Mouse (Mus musculus): ENCODE results near the gene E2f4. TPM values are rescaled to one million over a fixed set of nuclear protein-coding genes. Genes with fewer than 3 reads are reported as not detected.

The E2f4 gene
- polyA plus RNA-seq, 1 experiment from 2014 or later = 187 TPM

DNA sequence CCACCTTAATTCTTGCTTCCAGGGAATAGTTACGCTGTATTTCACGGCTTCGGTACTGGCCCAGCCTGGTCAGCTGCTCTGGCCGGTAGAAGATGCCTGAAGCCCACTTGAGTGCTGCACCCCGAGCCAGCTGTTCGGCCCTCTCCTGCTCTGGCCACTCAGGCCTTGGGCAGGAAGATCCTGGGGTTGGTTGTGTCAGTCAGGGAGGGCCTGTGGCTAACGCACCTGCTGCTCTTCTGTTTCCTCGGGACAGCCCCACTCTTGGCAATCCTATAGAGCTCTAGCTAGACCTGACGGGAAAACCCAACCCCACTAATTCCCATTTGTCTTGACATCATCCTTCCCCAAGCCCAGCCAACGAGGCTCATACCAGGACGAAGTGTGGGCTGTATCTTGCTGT is 2.2 kb upstream of the E2f4 start:
- Histone ChIP-seq H3K27me3 (ENCODE audit: control insufficient read depth, insufficient read depth, low read depth, low read length) (peaks cover 6% of the 10 kb centered on the region), H3K27ac (ENCODE audit: low read length) (no peak overlapping the region), H3K9ac (ENCODE audit: low read depth, low read length) (no peak overlapping the region), H3K36me3 (ENCODE audit: control insufficient read depth, insufficient read depth) (peaks cover 6% of the 10 kb centered on the region), H3K4me1 (ENCODE audit: control insufficient read depth, low read depth, low read length) (peaks cover 23% of the 10 kb centered on the region), H3K4me3 (ENCODE audit: low read depth, low read length) (peak overlapping the region; percentile 0; the same call in 1 of the 2 replicates), H3K9me3 (replicated peaks; ENCODE audit: control insufficient read depth, low read length) (no peaks in the 10 kb centered on the region), H3K4me2 (ENCODE audit: low read depth, low read length) (no peak overlapping the region)
- no peak for ATAC-seq (ENCODE audit: low read depth)
- 60% methylated on average over 11 of the region's 11 CpGs for WGBS (ENCODE audit: insufficient replicate concordance)

DNA sequence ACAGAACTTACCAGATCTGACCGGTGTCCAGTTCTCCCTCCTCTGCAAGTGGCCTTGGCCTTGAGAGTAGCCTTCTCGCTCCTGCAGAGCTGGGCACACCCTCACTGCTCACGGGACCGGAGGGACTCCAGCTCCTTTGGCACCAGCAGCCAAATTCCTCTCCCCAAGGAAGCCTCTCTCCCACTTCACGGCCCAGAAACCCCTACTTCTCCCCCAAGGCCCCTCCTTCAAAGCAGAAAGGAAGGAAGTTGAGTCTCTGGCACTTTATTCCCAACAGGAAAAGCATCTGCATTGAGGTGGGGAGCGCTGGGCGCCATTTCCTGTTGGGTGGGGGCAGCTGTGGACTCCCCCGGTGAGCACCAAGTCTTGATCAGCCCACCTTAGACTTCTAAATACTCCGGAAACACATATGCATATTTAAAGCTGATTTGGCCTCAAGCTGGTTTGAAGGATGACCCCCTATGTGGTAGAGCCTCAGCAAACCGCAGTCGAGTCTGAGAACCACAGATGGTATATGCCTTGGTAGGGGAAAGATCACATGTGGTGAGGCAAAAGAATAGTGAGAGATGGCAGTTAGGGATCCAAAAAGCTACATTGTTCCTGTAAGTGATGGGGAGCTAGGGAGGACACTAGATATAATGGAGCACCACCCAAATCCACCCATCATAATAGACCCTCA is 1.4 kb upstream of the E2f4 start, which contains the start of gene Exoc3l:
Exoc3l (minus strand) TSS at position 207 of the 679 bp plus-strand sequence.
- Histone ChIP-seq H3K27me3 (ENCODE audit: control insufficient read depth, insufficient read depth, low read depth, low read length) (no peaks in the 10 kb centered on the region), H3K4me1 (ENCODE audit: control insufficient read depth, low read depth, low read length) (peaks cover 19% of the 10 kb centered on the region), H3K27ac (ENCODE audit: low read length) (peak within 1 kb of the TSS; percentile 86), H3K9me3 (replicated peaks; ENCODE audit: control insufficient read depth, low read length) (no peaks in the 10 kb centered on the region), H3K4me2 (ENCODE audit: low read depth, low read length) (peak within 1 kb of the TSS; percentile 80), H3K36me3 (ENCODE audit: control insufficient read depth, insufficient read depth) (peaks cover 13% of the 10 kb centered on the region), H3K4me3 (ENCODE audit: low read depth, low read length) (peak within 1 kb of the TSS; percentile 97), H3K9ac (ENCODE audit: low read depth, low read length) (peak within 1 kb of the TSS; percentile 98)
- 23% methylated on average over 11 of the region's 11 CpGs for WGBS (ENCODE audit: insufficient replicate concordance)
- ATAC-seq (ENCODE audit: low read depth) = no peak

DNA sequence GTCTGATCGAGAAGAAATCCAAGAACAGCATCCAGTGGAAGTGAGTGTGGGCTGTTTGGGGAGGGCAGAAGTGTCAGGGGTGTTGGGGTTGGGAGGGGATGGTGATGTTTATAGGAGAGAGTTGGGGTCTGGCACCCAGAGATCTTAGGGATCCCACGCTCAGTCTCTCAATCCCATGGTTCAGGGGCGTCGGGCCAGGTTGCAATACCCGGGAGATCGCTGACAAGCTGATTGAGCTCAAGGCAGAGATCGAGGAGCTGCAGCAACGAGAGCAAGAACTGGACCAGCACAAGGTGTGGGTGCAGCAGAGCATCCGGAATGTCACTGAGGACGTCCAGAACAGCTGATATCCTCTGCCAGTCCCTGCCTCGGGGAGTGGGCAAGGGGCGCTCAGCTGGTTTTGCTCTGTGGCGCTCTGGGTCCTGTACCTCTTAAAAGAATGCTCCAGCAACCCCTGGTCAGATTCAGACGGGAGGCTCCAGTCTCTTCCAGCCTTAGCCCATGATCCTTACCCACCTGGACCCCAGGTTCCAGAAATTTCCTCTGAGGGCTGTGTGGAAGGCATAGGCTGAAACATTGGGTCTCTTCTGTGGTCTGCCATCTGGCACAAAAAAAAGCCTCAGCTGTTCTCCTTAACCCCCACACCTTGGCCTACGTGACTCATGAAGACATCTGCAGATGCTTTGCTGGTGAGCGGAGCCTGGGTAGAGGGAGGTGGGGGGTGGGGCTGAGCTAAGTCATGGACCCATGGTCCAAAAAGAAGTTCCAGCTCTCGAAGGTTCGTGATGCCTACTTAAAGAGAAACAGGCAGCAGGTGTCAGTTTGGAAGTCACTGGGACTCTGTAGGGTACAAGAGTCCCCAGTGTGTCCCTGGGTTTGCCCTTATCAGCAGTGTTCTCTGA is 1.1 kb downstream of the E2f4 start:
- peak overlapping the region; percentile 80 for H3K4me2 ChIP-seq (ENCODE audit: low read depth, low read length)

DNA sequence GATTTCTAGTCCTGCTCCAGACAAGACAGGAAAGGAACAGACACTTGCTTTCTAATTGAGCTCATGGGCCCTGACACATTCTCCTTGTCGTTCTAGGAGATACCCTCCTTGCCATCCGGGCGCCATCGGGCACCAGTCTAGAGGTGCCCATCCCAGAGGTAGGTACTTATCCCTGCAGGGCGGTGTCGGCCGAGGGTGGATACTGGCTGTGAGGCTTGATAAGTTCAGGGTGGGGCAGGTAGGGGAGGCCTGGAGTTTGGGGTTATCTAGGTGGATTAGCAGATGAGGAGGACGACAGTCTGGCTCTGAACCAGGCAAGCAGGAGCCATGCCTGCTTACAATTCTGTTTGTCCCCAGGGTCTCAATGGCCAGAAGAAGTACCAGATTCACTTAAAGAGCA is 2.5 kb downstream of the E2f4 start:
- Histone ChIP-seq H3K27me3 (ENCODE audit: control insufficient read depth, insufficient read depth, low read depth, low read length) (no peaks in the 10 kb centered on the region), H3K4me3 (ENCODE audit: low read depth, low read length) (peak overlapping the region; percentile 97), H3K4me2 (ENCODE audit: low read depth, low read length) (peak overlapping the region; percentile 83), H3K36me3 (ENCODE audit: control insufficient read depth, insufficient read depth) (peaks cover 50% of the 10 kb centered on the region), H3K4me1 (ENCODE audit: control insufficient read depth, low read depth, low read length) (peaks cover 51% of the 10 kb centered on the region), H3K9ac (ENCODE audit: low read depth, low read length) (peak overlapping the region; percentile 98), H3K27ac (ENCODE audit: low read length) (peak overlapping the region; percentile 86), H3K9me3 (replicated peaks; ENCODE audit: control insufficient read depth, low read length) (no peaks in the 10 kb centered on the region)
- peak; percentile 94 for ATAC-seq (ENCODE audit: low read depth)
- 30% methylated on average over 8 of the region's 8 CpGs for WGBS (ENCODE audit: insufficient replicate concordance)

More for the DNA sequence above, 1.1 kb downstream of the E2f4 start:
- WGBS (ENCODE audit: insufficient replicate concordance) = 18% methylated on average over 18 of the region's 18 CpGs
- no peaks in the 10 kb centered on the region for H3K9me3 ChIP-seq (replicated peaks; ENCODE audit: control insufficient read depth, low read length)
- H3K4me1 ChIP-seq (ENCODE audit: control insufficient read depth, low read depth, low read length) = peaks cover 38% of the 10 kb centered on the region
- 0 out of 2 replicates have a peak, but pooled peaks have one; percentile 4 for ATAC-seq (ENCODE audit: low read depth)
- peak overlapping the region; percentile 97 for H3K4me3 ChIP-seq (ENCODE audit: low read depth, low read length)
- peak overlapping the region; percentile 98 for H3K9ac ChIP-seq (ENCODE audit: low read depth, low read length)
- peaks cover 37% of the 10 kb centered on the region for H3K36me3 ChIP-seq (ENCODE audit: control insufficient read depth, insufficient read depth)
- peak overlapping the region; percentile 86 for H3K27ac ChIP-seq (ENCODE audit: low read length)
- H3K27me3 ChIP-seq (ENCODE audit: control insufficient read depth, insufficient read depth, low read depth, low read length) = no peaks in the 10 kb centered on the region

DNA sequence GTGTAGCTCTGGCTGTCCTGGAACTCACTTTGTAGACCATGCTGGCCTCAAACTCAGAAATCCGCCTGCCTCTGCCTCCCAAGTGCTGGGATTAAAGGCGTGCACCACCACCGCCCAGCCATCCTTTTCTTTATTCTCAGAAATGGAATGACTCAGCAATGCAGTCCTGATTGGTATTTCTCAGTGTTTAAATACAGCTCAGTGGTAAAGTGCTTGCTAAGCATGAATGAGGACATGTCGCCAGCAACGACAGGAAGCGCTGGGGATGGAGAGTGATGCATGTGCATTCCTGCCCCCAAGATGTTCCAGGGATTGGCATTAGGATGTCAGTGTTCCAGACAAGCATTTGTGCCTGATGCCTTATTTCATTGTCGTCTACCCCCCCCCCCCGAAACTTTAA is 5.9 kb downstream of the E2f4 start:
- H3K27ac ChIP-seq (ENCODE audit: low read length) = peak overlapping the region; percentile 60
- H3K4me1 ChIP-seq (ENCODE audit: control insufficient read depth, low read depth, low read length) = peaks cover 61% of the 10 kb centered on the region
- WGBS (ENCODE audit: insufficient replicate concordance) = 56% methylated on average over 8 of the region's 8 CpGs

DNA sequence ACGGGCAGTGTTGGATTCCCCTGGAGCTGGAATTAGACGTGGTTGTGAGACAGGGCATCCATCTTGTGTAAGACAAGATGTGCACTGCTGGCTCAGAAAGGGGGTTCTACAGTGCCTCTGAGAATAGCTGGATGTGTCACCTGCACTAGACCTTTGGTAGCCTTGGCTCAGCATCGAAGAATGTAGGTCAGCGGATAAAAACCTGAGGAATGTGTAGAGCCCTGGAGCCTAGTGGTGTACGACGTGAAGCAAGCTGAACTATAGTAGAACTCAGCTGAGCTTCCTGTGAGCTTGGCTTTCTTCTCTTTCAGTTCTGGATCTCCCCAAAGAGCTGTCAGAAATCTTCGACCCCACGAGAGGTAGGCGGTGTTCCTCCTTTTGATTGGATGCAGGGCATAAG is 6.4 kb downstream of the E2f4 start:
- WGBS (ENCODE audit: insufficient replicate concordance) = 86% methylated on average over 9 of the region's 9 CpGs
- H3K27me3 ChIP-seq (ENCODE audit: control insufficient read depth, insufficient read depth, low read depth, low read length) = no peaks in the 10 kb centered on the region
- no peak for ATAC-seq (ENCODE audit: low read depth)
- no peak overlapping the region for H3K4me3 ChIP-seq (ENCODE audit: low read depth, low read length)
- no peaks in the 10 kb centered on the region for H3K9me3 ChIP-seq (replicated peaks; ENCODE audit: control insufficient read depth, low read length)
- H3K36me3 ChIP-seq (ENCODE audit: control insufficient read depth, insufficient read depth) = peaks cover 69% of the 10 kb centered on the region
- 0 out of 2 replicates have a peak overlapping the region, but pooled peaks have one; percentile 8 for H3K4me2 ChIP-seq (ENCODE audit: low read depth, low read length)
- H3K27ac ChIP-seq (ENCODE audit: low read length) = peak overlapping the region; percentile 60
- H3K9ac ChIP-seq (ENCODE audit: low read depth, low read length) = no peak overlapping the region
- peaks cover 56% of the 10 kb centered on the region for H3K4me1 ChIP-seq (ENCODE audit: control insufficient read depth, low read depth, low read length)

More for the DNA sequence above, 5.9 kb downstream of the E2f4 start:
- Histone ChIP-seq H3K27me3 (ENCODE audit: control insufficient read depth, insufficient read depth, low read depth, low read length) (no peaks in the 10 kb centered on the region), H3K4me3 (ENCODE audit: low read depth, low read length) (no peak overlapping the region), H3K36me3 (ENCODE audit: control insufficient read depth, insufficient read depth) (peaks cover 69% of the 10 kb centered on the region), H3K9me3 (replicated peaks; ENCODE audit: control insufficient read depth, low read length) (no peaks in the 10 kb centered on the region), H3K9ac (ENCODE audit: low read depth, low read length) (no peak overlapping the region), H3K4me2 (ENCODE audit: low read depth, low read length) (peak overlapping the region; percentile 83; the same call in 1 of the 2 replicates)
- no peak for ATAC-seq (ENCODE audit: low read depth)

DNA sequence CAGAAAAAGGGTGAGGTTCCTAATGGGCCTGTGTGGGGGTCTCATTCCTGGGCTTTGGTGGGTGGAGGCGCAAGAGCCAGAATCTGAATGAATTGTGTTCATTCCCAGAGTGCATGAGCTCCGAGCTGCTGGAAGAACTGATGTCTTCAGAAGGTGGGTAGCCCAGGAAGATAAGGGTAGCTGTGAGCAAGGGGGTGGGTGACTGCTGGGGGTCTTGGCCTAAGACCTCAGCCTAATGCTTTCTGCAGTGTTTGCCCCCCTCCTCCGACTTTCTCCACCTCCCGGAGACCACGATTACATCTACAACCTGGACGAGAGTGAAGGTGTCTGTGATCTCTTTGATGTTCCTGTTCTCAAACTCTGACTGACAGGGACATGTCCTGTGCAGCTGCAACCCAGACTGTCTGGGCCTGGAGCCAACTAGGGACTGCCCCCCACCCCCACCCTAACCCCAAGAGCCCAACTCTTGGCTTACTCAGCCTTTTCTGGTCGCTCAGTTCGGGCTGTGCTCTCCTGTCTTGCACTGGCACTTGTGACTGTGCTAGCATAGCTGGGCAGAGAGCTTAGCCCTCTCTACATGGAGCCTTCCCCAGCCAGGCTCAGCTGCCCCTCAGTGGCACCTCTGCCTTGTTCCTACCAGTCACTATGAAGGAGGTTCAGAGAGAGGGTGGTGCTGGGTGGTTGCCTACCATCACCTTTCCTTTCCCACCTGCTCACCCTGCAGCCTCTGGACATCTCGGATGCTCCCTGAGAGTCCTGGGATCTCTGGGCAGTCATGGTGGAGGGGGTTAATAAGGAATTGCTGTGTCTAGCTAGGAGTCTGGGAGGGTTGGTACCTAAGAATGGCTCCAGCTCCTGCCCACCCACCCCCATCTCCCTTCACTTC is 7.1 kb downstream of the E2f4 start:
- Histone ChIP-seq H3K9me3 (replicated peaks; ENCODE audit: control insufficient read depth, low read length) (no peaks in the 10 kb centered on the region), H3K27ac (ENCODE audit: low read length) (peak overlapping the region; percentile 60), H3K4me3 (ENCODE audit: low read depth, low read length) (no peak overlapping the region), H3K9ac (ENCODE audit: low read depth, low read length) (no peak overlapping the region), H3K36me3 (ENCODE audit: control insufficient read depth, insufficient read depth) (peaks cover 74% of the 10 kb centered on the region), H3K4me2 (ENCODE audit: low read depth, low read length) (peak overlapping the region; percentile 59; the same call in 1 of the 2 replicates), H3K27me3 (ENCODE audit: control insufficient read depth, insufficient read depth, low read depth, low read length) (no peaks in the 10 kb centered on the region), H3K4me1 (ENCODE audit: control insufficient read depth, low read depth, low read length) (peaks cover 53% of the 10 kb centered on the region)
- WGBS (ENCODE audit: insufficient replicate concordance) = 62% methylated on average over 9 of the region's 9 CpGs
- ATAC-seq (ENCODE audit: low read depth) = no peak
